Mouse (Mus musculus) MEL (cell line): ENCODE data around the gene Chrm3.

Experiments used
- E2F4 ChIP-seq: IDR thresholded peaks from 2 replicates; pipeline ENCODE4 v1.6.1; 2011; ENCODE audit warnings: low read depth, low read length, improper control_type of control experiment, borderline replicate concordance
- EP300 ChIP-seq, 2 experiments: IDR thresholded peaks; 2 replicates each; pipeline ENCODE4 v1.6.1; 2011; ENCODE audit warnings: improper control_type of control experiment in 2 of 2, low read length in 2 of 2, low read depth in 1 of 2, mild to moderate bottlenecking in 1 of 2
- ETS1 ChIP-seq: IDR thresholded peaks from 2 replicates; pipeline ENCODE4 v1.6.1; 2012; ENCODE audit warnings: low read depth, mild to moderate bottlenecking, inconsistent platforms, low read length, improper control_type of control experiment, moderate library complexity
- RAD21 ChIP-seq: IDR thresholded peaks from 2 replicates; pipeline ENCODE4 v1.6.1; 2011; ENCODE audit warnings: mild to moderate bottlenecking, low read depth, low read length, improper control_type of control experiment
- SIN3A ChIP-seq: IDR thresholded peaks from 2 replicates; pipeline ENCODE4 v1.6.1; 2012; ENCODE audit warnings: low read length, improper control_type of control experiment, inconsistent platforms
- TBP ChIP-seq: IDR thresholded peaks from 2 replicates; pipeline ENCODE4 v1.8.0; 2011; ENCODE audit warnings: low read depth, low read length, improper control_type of control experiment
- TCF12 ChIP-seq: IDR thresholded peaks from 2 replicates; pipeline ENCODE4 v1.6.1; 2014; ENCODE audit warnings: low read depth, mild to moderate bottlenecking, inconsistent platforms, low read length, improper control_type of control experiment, moderate library complexity
- USF2 ChIP-seq, 2 experiments: IDR thresholded peaks; 2 replicates each; pipeline ENCODE4 v1.6.1; 2011 to 2012; ENCODE audit warnings: improper control_type of control experiment in 2 of 2, low read length in 2 of 2, borderline replicate concordance in 1 of 2, inconsistent platforms in 1 of 2, low read depth in 1 of 2, mild to moderate bottlenecking in 1 of 2; ENCODE audit not compliant: insufficient read depth in 1 of 2
- ZMIZ1 ChIP-seq: IDR thresholded peaks from 2 replicates; pipeline ENCODE4 v1.6.1; 2012; ENCODE audit warnings: low read depth, mild to moderate bottlenecking, inconsistent platforms, low read length, improper control_type of control experiment, moderate library complexity

DNA sequence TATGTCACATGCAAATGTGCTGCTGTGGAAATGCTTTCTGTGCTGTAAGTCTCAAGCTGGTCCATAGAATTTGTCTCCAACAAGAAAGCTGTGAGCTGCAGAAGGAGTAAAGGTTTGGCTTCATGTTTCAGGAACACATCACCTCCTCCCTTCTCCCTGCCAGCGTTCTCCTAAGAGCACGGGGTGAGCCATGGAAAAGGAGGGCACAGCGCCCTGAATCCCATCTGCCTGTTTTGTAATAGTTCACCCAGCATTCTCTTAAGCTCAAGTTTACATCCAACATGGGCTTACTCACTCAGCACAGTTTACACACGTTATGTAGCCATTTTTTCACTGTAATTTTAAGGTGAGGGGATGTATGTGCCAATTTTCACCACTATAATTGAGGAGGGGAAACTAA is 220.1 kb downstream of the Chrm3 start:
- TF ChIP-seq USF2 (IDR thresholded peaks at IDR 0.05; ENCODE audit: borderline replicate concordance in 1 of 2, insufficient read depth in 1 of 2, low read depth in 1 of 2, low read length in 2 of 2) (no peak), TBP (no peak), RAD21 (no peak), EP300 (IDR thresholded peaks at IDR 0.05; ENCODE audit: low read depth in 1 of 2, low read length in 2 of 2) (no peak), ETS1 (no peak), ZMIZ1 (no peak), E2F4 (no peak), SIN3A (no peak), TCF12 (no peak)
